Mouse (Mus musculus) heart, postnatal 10 days (tissue): ENCODE results near the gene Cpne6. TPM values are rescaled to one million over a fixed set of nuclear protein-coding genes. Genes with fewer than 3 reads are reported as not detected.

Source experiments
- DNase-seq, 2 experiments: peaks; one replicate each; pipeline ENCODE4 v3.0.0; 2021
- intact Hi-C: fragments of 180-260 bp; cut with DNase I; formaldehyde crosslinking; loops from one replicate; pipeline ENCODE4 v1.15.1; 2025
- total RNA-seq, 2 experiments: library from RNA; stranded (reverse); gene quantifications; 2 replicates each; pipeline ENCODE4 v1.2.3; 2021

Gene Cpne6
- total RNA-seq, 2 experiments from 2014 or later = 0.12 TPM; not detected in 1

DNA sequence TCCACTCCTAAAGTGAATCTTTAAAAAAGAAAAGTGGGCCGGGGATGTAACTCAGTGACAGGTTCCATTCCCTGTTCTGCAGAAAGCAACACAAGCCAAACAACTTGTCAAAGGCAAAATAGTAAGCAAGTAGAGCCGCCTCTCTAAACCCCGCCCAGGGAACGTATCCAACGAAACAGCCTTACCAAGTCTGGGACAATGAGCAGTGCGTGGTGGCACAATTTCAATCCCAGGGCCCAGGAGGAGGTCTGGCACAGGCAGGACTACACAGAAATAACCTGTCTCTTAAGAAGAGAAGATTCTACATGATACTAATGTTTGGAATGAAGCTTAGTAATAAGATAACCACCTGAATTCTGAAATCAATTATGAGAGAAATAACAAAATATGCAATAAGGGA is 39.9 kb downstream of the Cpne6 start:
- no peak for DNase-seq
- intact Hi-C loops = no loop called here

DNA sequence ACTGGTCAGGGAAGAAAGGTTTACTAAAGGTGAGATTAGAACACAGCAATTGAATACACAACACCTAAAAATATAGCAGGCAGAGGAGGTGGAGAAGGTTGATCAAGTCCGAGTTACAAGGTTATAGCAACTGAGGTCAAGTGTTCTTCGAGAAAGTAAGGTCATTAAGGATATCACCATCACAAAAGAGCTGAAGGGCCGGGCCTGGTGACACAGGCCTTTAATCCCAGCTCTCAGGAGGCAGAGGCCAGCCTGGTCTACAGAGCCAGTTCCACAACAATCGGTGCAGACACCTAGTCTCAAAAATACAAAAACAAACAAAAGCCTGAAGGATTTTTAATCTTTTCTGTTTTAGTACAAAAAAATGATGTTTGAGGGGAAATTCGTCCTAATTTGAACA is 41.1 kb downstream of the Cpne6 start:
- DNase-seq = no peak
- intact Hi-C loops = no loop called here

DNA sequence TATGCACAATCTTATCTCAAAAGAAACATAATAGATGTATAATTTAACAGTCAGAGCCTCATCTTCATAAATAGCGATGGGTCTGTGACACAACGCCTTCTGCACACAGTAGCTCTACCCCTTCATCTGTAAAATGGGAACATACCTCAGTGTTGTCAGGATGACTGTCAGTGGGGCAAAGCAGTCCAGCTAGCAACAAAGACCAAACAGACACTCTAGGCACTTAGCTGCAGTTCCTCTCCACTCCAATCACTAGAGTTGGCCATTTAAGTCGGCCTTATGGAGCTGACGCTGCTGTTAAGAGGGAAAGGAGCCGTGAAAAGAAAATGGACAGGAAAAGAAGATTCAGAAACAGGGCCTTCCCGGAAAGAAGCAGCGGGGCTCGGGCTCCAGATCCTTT is 41.5 kb downstream of the Cpne6 start:
- intact Hi-C loops = no loop called here

DNA sequence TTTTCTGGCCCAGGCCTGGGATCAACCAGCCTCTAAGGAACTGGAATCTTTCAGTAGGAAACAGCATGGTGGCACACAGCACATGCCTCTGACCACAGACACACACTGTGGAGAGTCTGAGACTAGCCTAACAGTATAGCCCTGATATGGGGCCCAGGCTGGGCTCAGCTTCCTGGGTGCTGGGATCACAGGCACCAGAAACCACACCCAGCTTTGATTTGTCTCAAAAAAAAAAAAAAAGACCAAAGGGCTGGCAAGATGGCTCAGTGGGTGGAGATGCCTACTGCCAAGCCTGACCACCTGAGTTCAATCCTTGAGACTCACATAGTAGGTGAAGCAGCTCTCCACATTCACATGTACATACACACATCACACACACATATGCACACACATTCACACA is 44.4 kb downstream of the Cpne6 start:
- no peak for DNase-seq
- intact Hi-C loops = no loop called here

More for the DNA sequence above, 41.5 kb downstream of the Cpne6 start:
- DNase-seq = no peak

DNA sequence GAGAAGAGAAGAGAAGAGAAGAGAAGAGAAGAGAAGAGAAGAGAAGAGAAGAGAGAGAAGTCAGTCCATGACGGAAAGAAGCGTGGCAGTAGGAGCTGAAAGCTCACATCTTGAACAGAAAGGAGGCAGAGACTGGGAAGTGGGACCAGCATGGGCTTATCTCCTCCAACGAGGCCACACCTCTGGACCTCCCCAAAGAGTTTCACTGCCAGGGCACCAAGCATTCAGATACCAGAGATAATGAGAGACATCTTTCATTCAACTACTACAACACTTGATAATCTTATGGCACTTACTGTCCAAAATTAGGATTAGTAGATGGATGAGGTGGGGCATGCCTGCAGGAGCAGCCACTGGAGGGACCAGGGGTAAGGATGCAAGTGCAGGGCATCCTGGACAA is 45.5 kb downstream of the Cpne6 start:
- no peak for DNase-seq

DNA sequence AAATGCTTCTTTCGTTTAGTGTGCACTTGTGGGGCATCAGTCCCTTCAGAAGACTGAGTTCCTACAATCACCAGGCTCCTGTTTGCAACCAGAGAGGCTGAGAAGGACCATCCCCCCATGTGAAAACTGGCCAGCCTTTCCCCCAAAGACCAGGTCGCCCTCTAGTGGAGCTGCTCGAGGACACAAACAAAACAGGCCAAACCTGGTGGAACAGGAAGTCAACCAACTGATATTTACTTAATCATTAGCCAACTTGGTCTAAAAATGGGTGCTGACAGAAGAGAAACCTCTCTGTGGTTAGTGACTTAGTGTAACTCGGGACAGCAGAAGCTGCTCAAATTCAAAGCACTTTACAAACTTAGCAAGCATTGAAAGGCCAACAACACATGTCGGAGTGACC is 46.8 kb downstream of the Cpne6 start:
- peak; percentile 84 to 94 for DNase-seq
- intact Hi-C loops = loop anchor here (1.0 kb wide), 1 partner anchor 60 kb away; no protein-coding TSS in a partner anchor

More for the DNA sequence above, 45.5 kb downstream of the Cpne6 start:
- intact Hi-C loops = no loop called here

DNA sequence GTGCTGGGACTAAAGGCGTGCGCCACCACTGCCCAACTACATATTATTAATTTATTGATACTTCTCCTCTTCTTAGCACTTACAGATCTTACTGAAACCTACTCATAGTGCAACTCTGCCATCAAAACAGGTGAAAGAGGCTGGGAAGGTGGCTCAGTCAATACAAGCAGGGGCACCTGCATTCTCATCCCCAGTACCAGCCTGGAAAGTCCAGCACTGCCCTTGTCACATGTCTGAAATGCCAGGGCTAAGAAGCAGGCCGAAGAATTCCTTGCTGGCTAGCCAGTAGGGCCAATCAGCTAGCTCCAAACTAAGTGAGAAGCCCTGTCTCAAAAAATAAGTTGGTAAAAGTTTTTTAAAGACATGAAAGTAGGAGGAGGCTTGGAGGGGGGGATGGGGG is 47.3 kb downstream of the Cpne6 start:
- intact Hi-C loops = loop anchor here (1.0 kb wide), 1 partner anchor 60 kb away; no protein-coding TSS in a partner anchor
- no peak for DNase-seq

DNA sequence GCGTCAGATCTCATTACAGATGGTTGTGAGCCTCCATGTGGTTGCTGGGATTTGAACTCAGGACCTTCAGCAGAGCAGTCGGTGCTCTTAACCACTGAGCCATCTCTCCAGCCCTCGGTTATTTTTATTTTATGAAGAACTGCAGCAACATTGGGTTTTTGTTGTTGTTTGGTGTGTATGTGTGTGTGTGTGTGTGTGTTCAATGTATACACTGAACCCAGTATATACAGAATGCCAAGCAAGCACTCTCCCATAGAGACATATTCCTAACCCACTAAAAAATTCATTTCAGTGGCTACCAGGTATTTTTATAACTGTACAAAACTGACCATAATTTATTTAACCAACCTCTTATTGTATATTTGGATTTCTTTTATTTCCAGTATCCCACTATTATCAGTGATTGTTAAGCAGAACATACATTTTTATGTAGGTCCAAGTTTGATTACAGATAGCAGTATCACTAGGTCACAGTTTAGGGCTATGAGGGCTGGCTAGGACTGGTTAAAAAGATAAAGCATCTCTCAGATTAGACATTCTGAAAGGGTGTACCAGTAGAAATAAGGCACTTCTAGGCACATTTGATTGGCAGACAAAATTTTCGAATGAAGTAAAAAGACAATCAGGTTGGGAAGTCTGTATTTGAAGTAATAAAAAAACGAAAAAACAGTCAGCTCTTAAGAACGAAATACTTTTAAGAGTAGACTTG is 48.6 kb downstream of the Cpne6 start:
- DNase-seq = no peak
- intact Hi-C loops = no loop called here

DNA sequence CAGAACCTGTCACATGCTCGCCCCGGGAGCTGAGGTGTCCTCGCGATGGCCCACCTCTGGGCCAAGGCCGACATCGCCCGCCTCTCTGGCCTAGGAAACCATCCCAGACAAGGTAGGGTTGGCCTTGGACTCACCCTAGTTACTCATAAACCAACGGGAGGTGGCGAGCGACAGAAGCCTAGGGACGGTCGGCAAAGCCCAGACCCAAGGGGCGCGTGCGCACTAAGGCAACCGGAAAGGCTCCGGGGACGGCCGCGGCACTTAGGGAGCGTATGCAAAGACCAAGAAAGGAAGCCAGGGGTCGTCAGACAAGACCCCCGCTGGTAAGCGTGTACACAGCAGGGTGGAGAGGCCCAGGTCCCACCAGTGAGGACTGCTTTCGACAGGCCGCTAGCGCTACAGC is 49.6 kb downstream of the Cpne6 start, which contains the start of gene Dcaf11:
Gene Dcaf11 (plus strand): TSS at position 208 of the 403 bp plus-strand sequence.
- DNase-seq = peak; percentile 93 to 94
- intact Hi-C loops = loop anchor here (1.0 kb wide), 1 partner anchor 45 kb away; no protein-coding TSS in a partner anchor

DNA sequence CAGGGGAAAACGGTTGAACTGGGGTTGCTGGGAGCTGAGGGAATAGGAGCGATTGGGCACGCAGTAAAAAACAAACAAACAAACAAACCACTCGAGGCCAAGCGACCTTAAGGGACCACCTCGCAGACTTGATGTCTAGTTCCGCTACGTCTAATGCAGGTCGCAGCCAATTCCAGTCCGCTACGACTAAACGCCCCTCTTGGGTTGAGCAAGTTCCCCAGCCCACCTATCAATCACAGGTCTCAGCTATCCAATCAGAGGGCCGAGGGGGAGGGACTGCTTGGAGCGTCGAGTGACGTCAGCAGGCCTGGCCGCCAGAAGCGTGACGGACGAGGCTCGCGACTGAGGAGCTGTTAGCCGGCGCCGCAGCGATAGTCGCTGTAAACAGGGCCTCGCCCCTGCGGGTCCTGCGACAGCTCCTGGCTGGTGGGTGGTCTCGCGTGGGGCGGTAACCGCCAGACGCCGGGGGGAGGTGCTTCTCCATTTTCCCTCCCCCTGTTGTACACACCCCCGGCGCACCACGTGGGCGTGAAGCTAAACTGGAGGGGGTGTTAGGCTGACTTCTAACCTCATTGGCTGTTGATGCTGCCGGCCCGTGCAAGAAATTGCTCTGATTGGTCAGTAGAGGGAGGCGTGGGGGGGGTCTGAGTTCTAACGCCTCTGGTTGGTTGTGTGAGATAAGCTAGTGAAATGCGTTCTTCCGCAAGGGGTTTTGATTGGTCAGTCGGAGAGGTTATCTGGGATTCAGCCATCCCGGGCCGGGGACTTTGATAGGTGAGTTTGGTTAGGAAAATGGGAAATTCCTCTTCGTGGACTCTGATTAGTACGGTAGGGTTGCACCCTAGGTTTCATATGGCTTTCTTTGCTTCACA is 50.2 kb downstream of the Cpne6 start, which contains the start of gene A730061H03Rik:
Gene A730061H03Rik (minus strand): TSS at position 205 of the 872 bp plus-strand sequence.
- DNase-seq = peak; percentile 98
- intact Hi-C loops = loop anchor here (1.0 kb wide), 1 partner anchor 44 kb away; no protein-coding TSS in a partner anchor

DNA sequence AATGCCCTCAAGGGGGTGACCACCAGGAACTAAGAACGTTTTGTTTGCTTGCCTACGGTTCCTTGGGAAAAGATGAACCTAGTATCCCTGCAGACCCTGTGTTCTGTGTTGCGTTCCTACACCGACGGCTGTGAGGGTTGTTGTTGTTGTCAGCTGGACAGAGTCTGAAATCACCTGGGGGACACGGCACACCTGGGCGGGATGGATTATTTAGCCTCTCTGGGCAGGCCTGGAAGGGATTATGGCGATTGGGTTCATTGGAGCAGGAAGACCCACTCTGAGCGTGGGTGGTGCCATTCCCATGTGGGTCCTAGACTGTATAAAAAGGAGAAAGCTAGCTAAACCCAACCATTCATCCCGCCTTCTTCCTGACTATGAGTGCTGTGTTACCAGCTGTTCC is 51.6 kb downstream of the Cpne6 start:
- intact Hi-C loops = no loop called here
- no peak for DNase-seq

DNA sequence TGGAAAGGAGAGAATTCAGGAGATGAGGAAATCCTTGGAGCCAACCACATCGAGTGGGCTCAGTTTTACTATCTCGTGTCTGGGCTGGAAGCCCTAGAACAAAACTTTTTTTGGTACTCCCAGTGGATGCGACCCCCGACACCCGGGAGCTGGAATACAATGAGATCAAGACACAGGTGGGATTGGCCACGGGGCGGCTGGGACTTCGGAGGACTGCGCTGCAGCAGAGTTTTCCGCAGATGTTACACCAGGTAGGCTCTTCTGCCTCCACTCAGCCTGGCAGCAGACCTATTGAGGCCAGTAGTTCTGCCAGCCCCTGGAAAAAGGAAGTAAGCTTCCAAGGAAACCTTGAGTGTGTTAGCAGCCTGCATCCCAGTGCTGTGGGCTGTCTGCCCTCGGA is 53.0 kb downstream of the Cpne6 start:
- intact Hi-C loops = no loop called here

DNA sequence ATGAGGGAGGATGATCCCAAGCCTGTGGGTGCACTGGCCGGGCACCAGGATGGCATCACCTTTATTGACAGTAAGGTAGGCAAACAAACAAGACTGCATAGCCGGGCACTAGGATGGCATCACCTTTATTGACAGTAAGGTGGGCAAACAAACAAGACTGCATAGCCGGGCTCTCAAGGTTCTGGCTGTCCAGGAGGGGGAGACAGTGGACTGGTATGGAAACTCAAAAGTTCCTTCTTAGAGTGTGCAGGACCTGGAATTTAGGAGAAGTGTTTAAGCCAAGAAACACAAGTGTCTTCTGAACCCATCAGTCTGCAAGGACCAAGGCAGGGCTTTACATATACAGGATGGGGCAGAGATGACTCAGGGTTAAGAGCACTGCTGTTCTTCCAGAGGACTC is 55.5 kb downstream of the Cpne6 start:
- no peak for DNase-seq

More for the DNA sequence above, 53.0 kb downstream of the Cpne6 start:
- no peak for DNase-seq

More for the DNA sequence above, 55.5 kb downstream of the Cpne6 start:
- intact Hi-C loops = no loop called here

Other genes starting within 250 kb of the Cpne6 start
- gene Dhrs4, start 31.7 kb upstream of the Cpne6 start, total RNA-seq = 100 to 1,000 TPM; 132 to 137 TPM
- gene Carmil3, start 19.8 kb upstream of the Cpne6 start, total RNA-seq = 1 to 10 TPM; 2.8 to 4.6 TPM
- gene Nrl, start 14.5 kb downstream of the Cpne6 start, total RNA-seq = not detected
- gene Pck2, start 29.8 kb downstream of the Cpne6 start, total RNA-seq = 10 to 100 TPM; 23.3 to 24.1 TPM
- 10 to 100 TPM; 86.3 to 87.5 TPM for gene Dcaf11, start 49.6 kb downstream of the Cpne6 start, total RNA-seq
- under 1 TPM; 0.64 to 0.65 TPM for gene A730061H03Rik, start 50.0 kb downstream of the Cpne6 start, total RNA-seq
- gene Fitm1, start 65.2 kb downstream of the Cpne6 start, total RNA-seq = 100 to 1,000 TPM; 192 to 201 TPM
- gene Psme1, start 67.7 kb downstream of the Cpne6 start, total RNA-seq = 100 to 1,000 TPM; 247 to 272 TPM
- 10 to 100 TPM; 42.6 to 43.4 TPM for gene Emc9, start 74.9 kb downstream of the Cpne6 start, total RNA-seq
- 100 to 1,000 TPM; 139 to 140 TPM for gene Psme2, start 80.7 kb downstream of the Cpne6 start, total RNA-seq
- 10 to 100 TPM; 21.7 to 28.3 TPM for gene Rnf31, start 81.3 kb downstream of the Cpne6 start, total RNA-seq
- gene Irf9, start 93.1 kb downstream of the Cpne6 start, total RNA-seq = 10 to 100 TPM in 1 of 2 experiments, 1 to 10 TPM in 1; 9.2 to 11.3 TPM
- under 1 TPM; 0.53 to 0.67 TPM for gene Rec8, start 107.6 kb downstream of the Cpne6 start, total RNA-seq
- 10 to 100 TPM; 54.7 to 55.0 TPM for gene Ipo4, start 125.5 kb downstream of the Cpne6 start, total RNA-seq
- 1 to 10 TPM; 1.1 to 2.1 TPM for gene Gm49378, start 127.5 kb downstream of the Cpne6 start, total RNA-seq
- 10 to 100 TPM; 56.3 to 61.2 TPM for gene Tm9sf1, start 133.4 kb downstream of the Cpne6 start, total RNA-seq
- gene Tssk4, start 139.7 kb downstream of the Cpne6 start, total RNA-seq = under 1 TPM; 0.64 to 0.81 TPM
- gene Mdp1, start 150.1 kb downstream of the Cpne6 start, total RNA-seq = 10 to 100 TPM; 55.6 to 72.2 TPM
- 10 to 100 TPM; 16.4 to 18.5 TPM for gene Gmpr2, start 161.5 kb downstream of the Cpne6 start, total RNA-seq
- 100 to 1,000 TPM; 291 to 295 TPM for gene Nedd8, start 161.7 kb downstream of the Cpne6 start, total RNA-seq
- gene Tinf2, start 171.4 kb downstream of the Cpne6 start, total RNA-seq = 10 to 100 TPM; 14.2 to 16.5 TPM
- gene Tgm1, start 203.5 kb downstream of the Cpne6 start, total RNA-seq = under 1 TPM; 0.24 to 0.25 TPM
- 10 to 100 TPM; 13.7 to 14.4 TPM for gene Rabggta, start 211.8 kb downstream of the Cpne6 start, total RNA-seq
- gene Dhrs1, start 235.2 kb downstream of the Cpne6 start, total RNA-seq = 10 to 100 TPM; 54.5 to 56.6 TPM
- 10 to 100 TPM; 14.5 to 18.7 TPM for gene Nop9, start 235.2 kb downstream of the Cpne6 start, total RNA-seq
- 1 to 10 TPM; 1.1 to 1.2 TPM for gene Cideb, start 248.0 kb downstream of the Cpne6 start, total RNA-seq